Mouse (Mus musculus): ENCODE measurements around the gene AW551984. TPM values are rescaled to one million over a fixed set of nuclear protein-coding genes. Genes with fewer than 3 reads are reported as not detected.

Gene AW551984
- total RNA-seq, 2 experiments from 2014 or later = 3.6 to 6.4 TPM

Other genes starting within 250 kb of the AW551984 start
- gene Olfr951, start 217.0 kb downstream of the AW551984 start, total RNA-seq (2021) = not detected
- gene Olfr952, start 177.3 kb downstream of the AW551984 start, total RNA-seq (2021) = not detected
- gene Olfr954, start 147.7 kb downstream of the AW551984 start, total RNA-seq (2021) = not detected
- not detected for gene Olfr955, start 132.5 kb downstream of the AW551984 start, total RNA-seq (2021)
- not detected for gene Olfr44, start 110.4 kb downstream of the AW551984 start, total RNA-seq (2021)
- gene Olfr957, start 88.6 kb downstream of the AW551984 start, total RNA-seq (2021) = not detected
- gene Olfr958, start 50.3 kb downstream of the AW551984 start, total RNA-seq (2021) = not detected
- gene Olfr959, start 28.8 kb downstream of the AW551984 start, total RNA-seq (2021) = not detected
- not detected for gene Olfr148, start 6.3 kb upstream of the AW551984 start, total RNA-seq (2021)
- not detected for gene Olfr960, start 17.0 kb upstream of the AW551984 start, total RNA-seq (2021)
- not detected for gene Olfr961, start 40.7 kb upstream of the AW551984 start, total RNA-seq (2021)
- not detected for gene Olfr963, start 62.8 kb upstream of the AW551984 start, total RNA-seq (2021)
- not detected for gene Olfr149, start 102.7 kb upstream of the AW551984 start, total RNA-seq (2021)
- gene Olfr965, start 107.0 kb upstream of the AW551984 start, total RNA-seq (2021) = not detected
- not detected for gene Olfr150, start 126.6 kb upstream of the AW551984 start, total RNA-seq (2021)
- not detected for gene Olfr967, start 141.8 kb upstream of the AW551984 start, total RNA-seq (2021)
- not detected for gene Olfr968, start 178.8 kb upstream of the AW551984 start, total RNA-seq (2021)
- not detected for gene Olfr969, start 186.5 kb upstream of the AW551984 start, total RNA-seq (2021)
- gene Olfr970, start 204.5 kb upstream of the AW551984 start, total RNA-seq (2021) = not detected
- not detected for gene Olfr971, start 232.5 kb upstream of the AW551984 start, total RNA-seq (2021)

Measured in layer of hippocampus, postnatal 25 days (tissue).